Comparison of ENCODE assay signal across 17 mouse cellular contexts in the genomic region with DNA sequence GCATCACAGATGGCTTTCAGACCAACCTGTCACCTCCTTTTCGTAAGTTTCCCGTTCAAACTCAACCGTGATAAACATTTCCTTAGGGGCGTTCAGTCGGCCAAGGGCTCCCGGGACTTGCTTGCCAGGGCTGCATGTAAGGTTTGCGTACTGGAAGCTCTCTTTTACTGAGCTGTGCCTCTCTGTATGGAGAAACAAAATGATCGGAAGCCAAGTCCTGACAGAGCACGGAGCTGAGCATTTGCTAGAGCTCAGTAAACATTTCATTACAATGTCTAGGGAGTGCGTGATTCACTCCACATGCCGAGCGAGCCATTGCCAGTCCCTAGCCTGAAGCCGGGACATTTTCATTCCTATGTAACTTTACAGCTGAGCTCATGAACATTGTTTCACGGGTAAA. TPM values are rescaled to one million over a fixed set of nuclear protein-coding genes. Genes with fewer than 3 reads are reported as not detected.
DNase-seq lines count a peak whose midpoint lies in the region; ATAC-seq and TF ChIP-seq lines count a peak whose summit lies in the region.
"Had no signal": no experiment of that assay in that cellular context is flagged by ENCODE, and none has a peak within 500 bp of the region (broad histone marks: within the 10 kb centered on the region; RNA-seq: fewer than 3 reads in every experiment).

No protein-coding gene starts in this region.

- peak; percentile 69; the same call in 1 of the 2 replicates for TF ChIP-seq EP300 in lung, postnatal 0 days (IDR thresholded peaks at IDR 0.05)
- no peak for TF ChIP-seq EP300 in liver, postnatal 0 days (IDR thresholded peaks at IDR 0.05; ENCODE audit: low read depth)

- peak; percentile 65 for DNase-seq in kidney, postnatal 0 days (ENCODE audit: low spot score)
- DNase-seq in kidney, adult 18-20 months = no peak
- peak; percentile 49 for DNase-seq in brain, adult 2 months (ENCODE audit: low read depth, low spot score)
- DNase-seq in embryonic facial prominence, embryonic 14.5 days (ENCODE audit: low spot score) = peak; percentile 54
- peak; percentile 93 for DNase-seq in lung, postnatal 0 days (ENCODE audit: low spot score)
- no peak for DNase-seq in liver, postnatal 0 days
- no peak for DNase-seq in thymus, postnatal 0 days (ENCODE audit: low spot score)
- DNase-seq in hindbrain, embryonic 14.5 days (ENCODE audit: low spot score) = no peak
- DNase-seq: adrenal gland, postnatal 14 days; cerebellum, adult 9-10 months; heart, adult 2 months; liver, embryonic 13.5 days; retina, postnatal 1 day had no signal

- no peaks in the 10 kb centered on the region for H3K36me3 ChIP-seq in kidney, postnatal 0 days (ENCODE audit: insufficient read depth, low read length)
- no peaks in the 10 kb centered on the region for H3K36me3 ChIP-seq in embryonic facial prominence, embryonic 14.5 days (ENCODE audit: control insufficient read depth, insufficient read depth, low read length)
- H3K36me3 ChIP-seq in lung, postnatal 0 days (ENCODE audit: insufficient read depth, low read length) = no peaks in the 10 kb centered on the region
- no peaks in the 10 kb centered on the region for H3K36me3 ChIP-seq in liver, postnatal 0 days (replicated peaks; ENCODE audit: insufficient read depth, low read length)
- no peaks in the 10 kb centered on the region for H3K36me3 ChIP-seq in hindbrain, embryonic 14.5 days (replicated peaks; ENCODE audit: control insufficient read depth, insufficient read depth)
- H3K36me3 ChIP-seq: embryonic facial prominence, embryonic 15.5 days; kidney, embryonic 15.5 days; liver, embryonic 13.5 days; midbrain, embryonic 12.5 days had no signal

- H3K27me3 ChIP-seq in kidney, postnatal 0 days (ENCODE audit: insufficient read depth, low read length) = no peaks in the 10 kb centered on the region
- H3K27me3 ChIP-seq in embryonic facial prominence, embryonic 14.5 days (replicated peaks; ENCODE audit: control insufficient read depth, insufficient read depth, low read length) = peaks cover 6% of the 10 kb centered on the region; the same call in 1 of the 2 replicates
- H3K27me3 ChIP-seq in lung, postnatal 0 days (replicated peaks; ENCODE audit: insufficient read depth, low read length) = no peaks in the 10 kb centered on the region
- no peaks in the 10 kb centered on the region for H3K27me3 ChIP-seq in liver, postnatal 0 days (ENCODE audit: insufficient read depth, low read length)
- H3K27me3 ChIP-seq in hindbrain, embryonic 14.5 days (ENCODE audit: control insufficient read depth, insufficient read depth, low read length) = no peaks in the 10 kb centered on the region
- H3K27me3 ChIP-seq: embryonic facial prominence, embryonic 15.5 days; kidney, embryonic 15.5 days; liver, embryonic 13.5 days; midbrain, embryonic 12.5 days; neural tube, embryonic 12.5 days had no signal

- H3K9me3 ChIP-seq in kidney, postnatal 0 days (replicated peaks; ENCODE audit: low read length) = no peaks in the 10 kb centered on the region
- H3K9me3 ChIP-seq in embryonic facial prominence, embryonic 14.5 days (ENCODE audit: control insufficient read depth, low read length) = no peaks in the 10 kb centered on the region
- no peaks in the 10 kb centered on the region for H3K9me3 ChIP-seq in lung, postnatal 0 days (ENCODE audit: low read length)
- no peaks in the 10 kb centered on the region for H3K9me3 ChIP-seq in liver, postnatal 0 days (ENCODE audit: low read length)
- no peaks in the 10 kb centered on the region for H3K9me3 ChIP-seq in hindbrain, embryonic 14.5 days (ENCODE audit: control insufficient read depth, low read length)
- H3K9me3 ChIP-seq: embryonic facial prominence, embryonic 15.5 days; kidney, embryonic 15.5 days; liver, embryonic 13.5 days; midbrain, embryonic 12.5 days; neural tube, embryonic 12.5 days had no signal

- H3K4me1 ChIP-seq in kidney, postnatal 0 days (replicated peaks; ENCODE audit: insufficient read depth, low read length) = no peaks in the 10 kb centered on the region
- H3K4me1 ChIP-seq in embryonic facial prominence, embryonic 14.5 days (ENCODE audit: control insufficient read depth, insufficient read depth, low read length) = peaks cover 16% of the 10 kb centered on the region
- peaks cover 8% of the 10 kb centered on the region for H3K4me1 ChIP-seq in lung, postnatal 0 days (ENCODE audit: insufficient read depth, low read depth, low read length)
- H3K4me1 ChIP-seq in liver, postnatal 0 days (ENCODE audit: insufficient read depth) = no peaks in the 10 kb centered on the region
- no peaks in the 10 kb centered on the region for H3K4me1 ChIP-seq in hindbrain, embryonic 14.5 days (replicated peaks; ENCODE audit: control insufficient read depth, insufficient read depth, low read length)
- H3K4me1 ChIP-seq: liver, embryonic 13.5 days; midbrain, embryonic 12.5 days; neural tube, embryonic 12.5 days had no signal

- WGBS in kidney, postnatal 0 days = 65% methylated on average over 14 of the region's 14 CpGs
- 44% methylated on average over 14 of the region's 14 CpGs for WGBS in embryonic facial prominence, embryonic 14.5 days
- 32% methylated on average over 14 of the region's 14 CpGs for WGBS in lung, postnatal 0 days
- WGBS in liver, postnatal 0 days (ENCODE audit: insufficient replicate concordance) = 75% methylated on average over 14 of the region's 14 CpGs
- WGBS in hindbrain, embryonic 14.5 days = 81% methylated on average over 14 of the region's 14 CpGs

- ATAC-seq in kidney, postnatal 0 days (replicated peaks; ENCODE audit: low FRiP score, low read depth) = no peak; the same call in 1 of the 2 replicates
- ATAC-seq in embryonic facial prominence, embryonic 14.5 days (ENCODE audit: low read depth) = no peak
- peak; percentile 93 for ATAC-seq in lung, postnatal 0 days
- ATAC-seq in liver, postnatal 0 days = no peak
- ATAC-seq in hindbrain, embryonic 14.5 days (ENCODE audit: low FRiP score) = no peak

- H3K4me3 ChIP-seq in kidney, postnatal 0 days (replicated peaks; ENCODE audit: low read depth, low read length) = no peak overlapping the region
- H3K4me3 ChIP-seq in embryonic facial prominence, embryonic 14.5 days (ENCODE audit: low read depth, low read length) = no peak overlapping the region
- H3K4me3 ChIP-seq in lung, postnatal 0 days (ENCODE audit: low read depth, low read length) = no peak overlapping the region
- H3K4me3 ChIP-seq in liver, postnatal 0 days (ENCODE audit: low read depth, low read length) = no peak overlapping the region
- no peak overlapping the region for H3K4me3 ChIP-seq in hindbrain, embryonic 14.5 days (replicated peaks; ENCODE audit: low read length)
- H3K4me3 ChIP-seq: embryonic facial prominence, embryonic 15.5 days; heart, adult 2 months; kidney, embryonic 15.5 days; liver, embryonic 13.5 days; midbrain, embryonic 12.5 days; neural tube, embryonic 12.5 days had no signal

- H3K27ac ChIP-seq in kidney, postnatal 0 days = no peak overlapping the region; the same call in 1 of the 2 replicates
- no peak overlapping the region for H3K27ac ChIP-seq in embryonic facial prominence, embryonic 14.5 days (replicated peaks; ENCODE audit: low read depth, low read length)
- H3K27ac ChIP-seq in lung, postnatal 0 days (ENCODE audit: low read length) = peak overlapping the region; percentile 71
- no peak overlapping the region for H3K27ac ChIP-seq in liver, postnatal 0 days (ENCODE audit: low read depth)
- no peak overlapping the region for H3K27ac ChIP-seq in hindbrain, embryonic 14.5 days
- H3K27ac ChIP-seq: embryonic facial prominence, embryonic 15.5 days; heart, adult 2 months; kidney, embryonic 15.5 days; liver, embryonic 13.5 days; midbrain, embryonic 12.5 days; neural tube, embryonic 12.5 days had no signal

- H3K9ac ChIP-seq in kidney, postnatal 0 days (ENCODE audit: low read depth, low read length) = no peak overlapping the region
- H3K9ac ChIP-seq in embryonic facial prominence, embryonic 14.5 days (ENCODE audit: low read depth, low read length) = no peak overlapping the region
- H3K9ac ChIP-seq in lung, postnatal 0 days (replicated peaks; ENCODE audit: low read depth) = no peak overlapping the region
- no peak overlapping the region for H3K9ac ChIP-seq in liver, postnatal 0 days (replicated peaks)
- no peak overlapping the region for H3K9ac ChIP-seq in hindbrain, embryonic 14.5 days
- H3K9ac ChIP-seq: embryonic facial prominence, embryonic 15.5 days; kidney, embryonic 15.5 days; liver, embryonic 13.5 days; midbrain, embryonic 12.5 days; neural tube, embryonic 12.5 days had no signal

- no peak overlapping the region for H3K4me2 ChIP-seq in kidney, postnatal 0 days (ENCODE audit: low read length)
- 0 out of 2 replicates have a peak overlapping the region, but pooled peaks have one; percentile 26 for H3K4me2 ChIP-seq in embryonic facial prominence, embryonic 14.5 days (ENCODE audit: low read depth, low read length)
- H3K4me2 ChIP-seq in lung, postnatal 0 days (replicated peaks; ENCODE audit: low read depth, low read length) = peak overlapping the region; percentile 14
- H3K4me2 ChIP-seq in liver, postnatal 0 days (ENCODE audit: low read depth, low read length) = no peak overlapping the region
- no peak overlapping the region for H3K4me2 ChIP-seq in hindbrain, embryonic 14.5 days (replicated peaks)
- H3K4me2 ChIP-seq: embryonic facial prominence, embryonic 15.5 days; kidney, embryonic 15.5 days; liver, embryonic 13.5 days; midbrain, embryonic 12.5 days; neural tube, embryonic 12.5 days had no signal

- no peak for TF ChIP-seq CTCF in kidney, postnatal 0 days (IDR thresholded peaks at IDR 0.05; ENCODE audit: low read depth)
- TF ChIP-seq CTCF in lung, postnatal 0 days (IDR thresholded peaks at IDR 0.05) = no peak
- no peak for TF ChIP-seq CTCF in liver, postnatal 0 days (IDR thresholded peaks at IDR 0.05; ENCODE audit: low read depth)

RNA-seq across cellular contexts. Expression of a gene that starts 40.2 kb away (rescaled TPM):
- polyA plus RNA-seq in kidney, postnatal 0 days (2015; fragmentation: Nextera tagmentation; extraction: Ambion mirVana) = 2.0 and 2.2 TPM in 2 replicates
- polyA plus RNA-seq in embryonic facial prominence, embryonic 14.5 days (2014; fragmentation: Nextera tagmentation; extraction: Ambion mirVana) = 5.2 and 7.7 TPM in 2 replicates
- polyA plus RNA-seq in lung, postnatal 0 days (2015; fragmentation: Nextera tagmentation; extraction: Ambion mirVana) = 14.9 TPM in 2 replicates
- 0.04 and 0.06 TPM in 2 replicates for polyA plus RNA-seq in liver, postnatal 0 days (2015; fragmentation: Nextera tagmentation; extraction: Ambion mirVana)
- 0.06 TPM in 1 of 2 replicates, not detected in the other for polyA plus RNA-seq in thymus, postnatal 0 days (2015; fragmentation: Nextera tagmentation; extraction: Ambion mirVana)
- polyA plus RNA-seq in hindbrain, embryonic 14.5 days (2014; fragmentation: Nextera tagmentation; extraction: Ambion mirVana) = 1.7 and 2.1 TPM in 2 replicates

RNA-seq across cellular contexts. Expression of a gene that starts 43.5 kb away (rescaled TPM):
- polyA plus RNA-seq in kidney, postnatal 0 days (2015; fragmentation: Nextera tagmentation; extraction: Ambion mirVana) = 0.74 and 1.6 TPM in 2 replicates
- 1.8 and 1.9 TPM in 2 replicates for polyA plus RNA-seq in embryonic facial prominence, embryonic 14.5 days (2014; fragmentation: Nextera tagmentation; extraction: Ambion mirVana)
- polyA plus RNA-seq in lung, postnatal 0 days (2015; fragmentation: Nextera tagmentation; extraction: Ambion mirVana) = 0.57 and 0.58 TPM in 2 replicates
- polyA plus RNA-seq in liver, postnatal 0 days (2015; fragmentation: Nextera tagmentation; extraction: Ambion mirVana) = 0.14 and 0.28 TPM in 2 replicates
- polyA plus RNA-seq in thymus, postnatal 0 days (2015; fragmentation: Nextera tagmentation; extraction: Ambion mirVana) = 0.15 and 0.30 TPM in 2 replicates
- polyA plus RNA-seq in hindbrain, embryonic 14.5 days (2014; fragmentation: Nextera tagmentation; extraction: Ambion mirVana) = 12.6 and 14.1 TPM in 2 replicates

Comparison
In these comparisons a context has a peak if more than half of its experiments do, and no peak if none do; other contexts are left out.
1. DNase-seq: peak in kidney, postnatal 0 days (single experiment), brain, adult 2 months (single experiment), embryonic facial prominence, embryonic 14.5 days (single experiment) and lung, postnatal 0 days (single experiment); none in kidney, adult 18-20 months (single experiment), liver, postnatal 0 days (single experiment), thymus, postnatal 0 days (single experiment) and hindbrain, embryonic 14.5 days (single experiment).
2. H3K4me2 ChIP-seq: peak in embryonic facial prominence, embryonic 14.5 days (single experiment) and lung, postnatal 0 days (single experiment); none in kidney, postnatal 0 days (single experiment), liver, postnatal 0 days (single experiment) and hindbrain, embryonic 14.5 days (single experiment).